Mouse (Mus musculus) urinary bladder, adult 18-20 months (tissue): ENCODE measurements around the gene Malsu1.

Experiments
- DNase-seq, 2 experiments: peaks; one replicate each; pipeline ENCODE4 v3.0.0; 2022; ENCODE audit warnings: low spot score in 2 of 2, mixed read lengths in 2 of 2

Malsu1 gene

DNA sequence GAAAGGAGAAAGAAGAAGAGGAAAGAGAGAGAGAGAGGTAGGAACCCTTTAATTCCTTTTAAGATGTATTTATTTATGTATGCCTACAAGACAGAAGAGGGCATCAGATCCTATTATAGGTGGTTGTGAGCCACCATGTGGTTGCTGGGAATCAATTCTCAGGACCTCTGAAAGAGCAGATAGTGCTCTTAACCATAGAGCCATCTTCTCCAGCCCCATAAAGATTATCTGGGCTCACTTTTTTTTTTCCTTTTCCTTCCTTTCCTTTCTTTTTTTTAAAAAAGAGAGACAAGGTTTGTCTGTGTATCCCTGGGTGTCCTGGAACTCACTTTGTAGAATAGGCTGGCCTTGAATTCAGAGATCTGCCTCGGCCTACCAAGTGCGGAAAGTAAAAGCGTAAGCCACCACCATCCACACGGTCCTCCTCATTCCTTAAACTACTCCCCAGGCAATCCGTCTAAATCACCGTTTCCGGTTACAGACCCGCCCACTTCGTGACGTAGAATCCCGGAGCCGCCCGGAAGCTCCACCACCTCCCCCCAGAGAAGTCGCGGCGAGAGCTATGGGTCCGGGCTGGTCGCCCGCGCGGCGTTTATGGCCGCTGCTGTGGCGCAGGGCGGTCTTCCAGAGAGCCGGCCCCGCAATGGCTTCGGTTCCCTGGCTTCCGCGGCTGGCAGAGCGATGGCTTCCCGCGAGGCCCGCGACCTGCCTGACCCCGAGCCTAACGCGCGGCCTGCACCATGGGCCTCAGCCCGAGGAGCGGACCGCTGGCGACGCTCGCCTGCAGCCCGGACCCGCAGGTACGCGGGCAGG lies at the start of gene Malsu1:
Gene Malsu1 (plus strand): TSS at position 492 of the 813 bp plus-strand sequence.
- DNase-seq = peak; percentile 94

DNA sequence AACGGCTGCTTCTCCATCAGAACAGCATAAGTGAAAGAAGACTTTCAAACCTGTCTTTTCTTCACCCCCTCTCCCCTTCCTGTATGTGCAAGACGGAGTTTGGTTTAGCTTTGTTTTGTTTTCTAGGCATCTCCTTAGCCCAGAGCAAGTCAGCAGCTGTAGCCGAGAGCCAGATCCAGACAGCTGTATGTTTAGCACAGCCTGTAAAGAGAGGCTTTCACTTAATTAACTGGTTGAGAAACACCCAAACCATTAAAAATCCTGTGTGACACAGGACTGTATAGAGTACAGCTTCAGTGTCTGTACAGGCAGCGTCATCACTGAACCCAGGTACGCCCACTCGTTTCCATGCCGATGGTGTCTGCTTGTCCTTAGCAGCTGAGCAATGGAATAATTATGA lies 48.3 kb upstream of the Malsu1 start:
- no peak for DNase-seq

DNA sequence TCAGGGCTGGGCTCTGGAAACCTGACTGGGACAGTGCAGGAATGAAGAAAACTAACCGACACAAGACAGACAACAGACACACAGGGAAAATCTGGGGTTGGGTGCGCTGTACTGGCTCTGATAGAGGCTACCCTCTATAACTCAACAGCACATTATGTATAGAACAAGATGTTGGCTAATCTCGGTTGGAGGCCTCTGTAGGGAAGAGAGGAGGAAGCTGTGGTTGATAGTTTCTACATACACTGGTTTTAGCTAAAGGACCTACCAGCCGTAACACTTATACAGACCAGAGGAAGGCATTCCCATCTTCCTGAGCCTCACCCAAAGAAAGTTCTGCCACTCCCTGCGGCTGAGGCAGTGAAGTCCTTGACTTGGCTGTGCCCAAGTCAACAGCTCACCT lies 47.1 kb upstream of the Malsu1 start:
- no peak for DNase-seq

DNA sequence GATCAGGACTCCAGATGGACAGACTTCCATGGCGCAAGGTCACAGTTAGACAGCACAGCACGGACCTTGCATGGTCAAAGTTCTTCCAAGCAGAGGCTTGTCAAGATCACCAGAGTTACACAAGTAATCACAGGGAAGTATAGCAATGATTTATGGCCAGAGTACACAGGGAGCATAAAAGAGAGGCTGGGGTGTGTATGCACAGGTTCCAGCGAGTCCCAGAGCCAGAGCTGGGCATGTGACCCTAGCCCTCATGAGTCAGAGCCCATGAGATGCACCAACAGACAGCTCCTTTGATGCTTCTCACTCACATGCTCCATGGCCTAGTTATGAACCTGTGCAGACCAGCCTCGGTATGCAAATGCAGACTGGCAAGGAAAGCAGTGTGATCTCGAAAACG lies 45.6 kb upstream of the Malsu1 start:
- peak in 1 of 2 experiments; percentile 70 for DNase-seq

DNA sequence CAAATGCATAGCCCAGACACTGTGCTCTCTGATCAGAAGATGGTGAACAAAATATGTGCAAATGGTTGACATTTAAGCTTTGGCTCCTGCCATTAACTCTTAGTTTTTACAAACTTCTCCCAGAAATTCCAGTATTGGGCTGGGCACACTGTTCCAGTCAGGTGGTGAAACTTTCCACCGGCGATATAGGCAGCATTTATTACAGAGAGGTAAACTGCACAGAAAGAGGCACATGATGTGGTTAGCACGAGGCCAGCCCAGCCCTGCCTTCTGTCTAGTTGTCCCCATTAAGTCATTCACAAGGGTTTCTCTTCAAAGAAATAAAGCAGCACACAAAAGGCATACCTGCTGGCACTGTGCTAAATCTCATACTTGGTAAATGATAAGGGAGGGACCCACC lies 44.9 kb upstream of the Malsu1 start:
- no peak for DNase-seq

DNA sequence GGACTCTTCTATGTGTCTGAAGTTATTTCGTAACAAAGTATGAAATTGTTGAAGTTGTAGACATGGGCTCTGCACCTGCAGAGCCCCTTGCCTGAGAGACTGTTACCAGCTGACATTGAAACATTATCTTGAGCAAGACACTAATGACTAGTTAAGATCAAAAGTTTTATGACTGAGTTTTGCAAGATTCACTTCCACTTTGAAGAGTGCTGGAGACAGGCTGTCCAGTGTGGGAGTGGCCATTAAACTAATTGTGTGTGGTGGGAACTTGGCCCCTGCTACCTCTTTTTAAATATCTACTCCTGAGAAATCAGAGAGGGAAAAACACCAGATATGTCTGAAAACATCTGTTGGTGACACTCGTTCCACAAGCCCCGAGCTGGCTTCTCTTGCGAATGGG lies 42.4 kb upstream of the Malsu1 start:
- no peak for DNase-seq

DNA sequence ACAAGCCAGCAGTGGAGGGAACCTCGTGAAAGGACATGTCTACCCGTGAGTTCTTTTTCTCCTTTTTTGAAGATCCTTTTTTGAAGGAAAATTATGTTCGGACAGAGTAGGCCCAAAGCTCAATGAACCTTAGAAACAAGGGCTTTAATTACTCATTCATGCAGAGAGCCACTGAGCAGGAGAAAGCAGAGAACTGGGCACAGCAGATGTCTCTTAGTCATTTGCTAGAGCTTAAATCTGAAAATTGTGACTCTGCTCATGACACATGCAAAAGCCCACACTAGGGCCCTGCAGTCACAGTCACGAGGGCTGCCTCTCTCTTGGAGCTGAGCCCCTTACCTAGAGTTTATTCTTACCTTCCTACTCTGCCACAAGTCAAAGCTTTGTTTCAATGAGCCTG lies 40.8 kb upstream of the Malsu1 start:
- DNase-seq = no peak

DNA sequence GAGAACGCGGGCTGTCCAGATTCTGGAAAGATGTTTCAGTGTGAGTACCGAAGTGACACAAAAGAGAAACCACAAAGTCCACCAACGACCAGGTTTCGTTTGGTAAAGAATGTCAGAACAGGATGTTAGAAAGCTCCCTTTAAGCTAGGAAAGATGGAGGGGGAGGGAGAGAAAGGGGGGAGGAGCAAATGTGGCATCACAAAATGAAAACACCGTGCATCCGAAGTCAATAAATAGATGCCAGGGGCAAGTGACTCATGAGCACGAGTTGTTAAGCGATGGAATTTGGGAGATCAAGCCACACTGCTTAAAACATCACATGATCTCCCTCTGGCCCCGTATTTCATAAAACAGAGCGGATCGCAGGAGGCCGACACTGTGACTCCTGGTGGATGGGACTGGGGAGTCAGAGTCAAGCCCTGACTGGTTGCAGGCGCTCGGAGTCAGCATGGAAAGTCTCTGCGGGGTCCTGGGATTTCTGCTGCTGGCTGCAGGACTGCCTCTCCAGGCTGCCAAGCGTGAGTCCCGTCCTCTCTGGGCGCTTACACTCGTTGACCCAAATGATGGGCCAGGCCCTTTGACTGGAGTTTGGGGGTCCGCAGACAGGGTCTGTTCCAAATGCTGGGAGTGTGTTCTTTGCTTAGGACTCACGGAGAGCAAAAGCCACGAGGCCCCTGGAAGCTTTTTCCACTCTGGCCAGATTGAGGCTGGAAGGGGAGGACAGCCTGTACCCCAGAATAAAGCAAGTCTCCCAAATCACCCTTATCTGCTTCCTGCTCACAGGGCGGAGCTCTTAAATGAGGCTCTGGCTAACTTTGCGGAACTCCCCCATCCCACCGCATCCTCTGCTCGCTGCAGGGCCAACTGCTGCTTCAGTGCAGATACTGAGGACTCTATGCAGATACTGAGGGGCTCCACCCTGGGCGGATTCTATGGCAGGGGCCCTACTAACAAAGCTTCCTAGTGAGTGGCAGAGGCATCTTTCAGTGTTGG lies 37.0 kb upstream of the Malsu1 start, which contains the start of gene Gpnmb:
Gene Gpnmb (plus strand): TSS at position 272 of the 993 bp plus-strand sequence.
- peak in 1 of 2 experiments; percentile 33 for DNase-seq

DNA sequence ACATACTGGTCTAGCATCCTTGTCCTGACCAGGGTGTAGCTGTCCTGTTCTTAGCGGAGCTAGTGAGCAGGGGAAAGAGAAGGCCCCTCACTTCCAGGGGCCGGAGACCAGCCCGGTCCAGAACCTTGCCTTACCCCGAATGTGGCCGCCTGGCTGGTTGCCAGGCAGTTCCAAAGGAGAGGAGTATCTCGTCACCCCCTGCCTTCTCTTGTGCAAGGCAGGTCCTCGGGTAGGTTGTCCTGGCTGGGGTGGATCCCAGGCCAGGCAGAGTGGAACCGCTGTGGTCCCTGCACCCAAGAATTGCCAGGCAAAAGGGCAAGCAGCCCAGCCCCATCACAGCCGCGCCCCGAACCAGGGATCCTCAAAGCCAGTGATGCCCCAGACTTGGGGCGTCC lies 36.3 kb upstream of the Malsu1 start:
- no peak for DNase-seq

DNA sequence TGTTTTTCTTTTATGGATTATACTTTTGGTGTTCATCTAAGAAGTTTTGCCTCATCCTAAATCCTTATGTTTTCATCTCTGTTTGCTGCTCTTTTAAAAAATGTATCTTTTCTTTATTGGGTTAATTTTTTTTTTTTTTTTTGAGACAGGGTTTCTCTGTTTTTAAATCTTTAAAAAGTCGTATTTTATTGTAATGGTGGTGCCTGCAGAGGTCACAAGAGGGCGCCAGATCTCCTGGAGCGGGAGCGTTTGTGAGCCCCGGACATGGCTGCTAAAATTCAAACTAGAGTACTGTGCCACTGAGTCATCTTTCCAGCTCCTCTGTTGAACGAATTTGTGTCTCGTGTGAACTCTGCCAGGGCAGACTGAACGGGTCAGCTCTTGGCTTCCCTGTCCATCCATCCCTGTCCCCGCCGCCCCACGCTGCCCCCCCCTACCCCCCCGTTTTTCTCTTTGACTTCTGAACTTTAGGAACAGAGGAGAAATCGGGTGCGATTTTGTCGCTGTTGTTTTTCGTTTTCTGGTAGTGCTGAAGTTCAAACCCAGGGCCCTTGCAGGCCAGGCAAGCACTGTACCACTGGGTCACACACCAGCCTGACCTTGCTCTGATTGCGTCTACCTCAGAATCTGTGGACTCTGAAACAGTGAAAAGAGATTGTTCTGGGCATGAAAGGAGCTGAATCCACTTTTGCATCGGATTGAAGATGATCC lies 34.0 kb upstream of the Malsu1 start:
- DNase-seq = peak in 1 of 2 experiments; percentile 48

DNA sequence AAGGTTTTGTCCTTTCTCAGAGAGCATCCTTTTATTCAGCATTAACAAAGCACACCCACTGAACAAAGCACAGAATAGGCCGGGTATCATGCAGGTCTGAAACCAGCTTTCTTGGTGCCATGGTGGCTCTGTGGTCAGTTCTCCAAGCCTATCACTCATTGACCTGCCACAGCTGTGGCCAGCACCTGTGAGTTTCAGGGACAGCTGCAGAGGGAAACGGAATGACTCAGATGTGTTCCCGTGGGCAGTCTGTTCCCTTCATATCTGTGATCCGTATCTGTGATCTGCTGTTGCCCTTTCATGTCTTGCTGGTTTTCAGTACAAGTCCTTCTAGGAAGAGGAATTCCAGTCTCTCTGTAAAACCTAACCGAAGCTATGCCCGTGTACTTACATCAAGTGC lies 27.1 kb upstream of the Malsu1 start:
- peak in 1 of 2 experiments; percentile 26 for DNase-seq

DNA sequence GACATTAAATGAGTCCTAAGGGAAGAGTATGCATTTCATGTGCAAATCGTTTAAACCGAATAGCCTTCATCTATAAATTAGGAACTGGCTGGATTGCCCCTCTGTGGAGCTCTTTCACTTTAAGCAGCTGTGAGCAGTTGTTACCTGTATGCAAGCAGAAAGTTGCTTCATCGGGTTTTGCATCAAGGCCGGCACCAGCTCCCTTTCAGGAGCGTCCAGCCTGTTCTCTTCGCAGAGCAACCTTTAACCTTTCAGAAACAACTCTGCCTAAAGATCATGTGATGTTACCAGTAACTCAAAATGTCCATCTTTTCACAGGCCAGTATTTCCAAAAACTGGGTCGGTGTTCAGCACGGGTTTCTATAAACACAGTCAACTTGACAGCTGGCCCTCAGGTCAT lies 26.6 kb upstream of the Malsu1 start:
- no peak for DNase-seq

DNA sequence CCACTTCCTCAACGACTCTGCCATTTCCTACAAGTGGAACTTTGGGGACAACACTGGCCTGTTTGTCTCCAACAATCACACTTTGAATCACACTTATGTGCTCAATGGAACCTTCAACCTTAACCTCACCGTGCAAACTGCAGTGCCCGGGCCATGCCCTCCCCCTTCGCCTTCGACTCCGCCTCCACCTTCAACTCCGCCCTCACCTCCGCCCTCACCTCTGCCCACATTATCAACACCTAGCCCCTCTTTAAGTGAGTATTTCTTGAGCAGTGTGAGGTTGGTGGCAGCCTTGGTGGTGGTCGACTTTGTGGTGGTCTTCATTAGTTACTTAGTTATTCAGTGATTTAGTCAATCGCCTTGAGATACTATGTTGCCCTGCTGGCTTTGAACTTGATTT lies 25.7 kb upstream of the Malsu1 start:
- DNase-seq = no peak

DNA sequence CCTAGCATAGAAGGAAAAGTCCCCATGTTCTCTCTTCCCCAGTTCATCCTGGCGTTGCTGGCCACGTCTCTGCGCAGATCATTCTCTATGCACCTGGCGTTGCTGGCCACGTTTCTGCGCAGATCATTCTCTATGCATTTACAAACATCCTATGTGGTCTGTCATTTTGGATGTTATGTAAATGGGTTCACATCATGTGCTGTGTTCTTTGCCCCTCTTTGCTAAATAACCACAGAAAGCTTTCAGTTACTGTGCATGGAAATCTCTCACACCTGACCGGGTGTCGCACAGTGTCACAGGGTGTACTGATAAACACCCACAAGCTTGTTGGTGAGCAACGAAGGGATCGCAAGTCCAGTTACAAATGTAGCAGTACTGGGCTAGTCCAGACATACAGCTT lies 25.2 kb upstream of the Malsu1 start:
- DNase-seq = no peak

DNA sequence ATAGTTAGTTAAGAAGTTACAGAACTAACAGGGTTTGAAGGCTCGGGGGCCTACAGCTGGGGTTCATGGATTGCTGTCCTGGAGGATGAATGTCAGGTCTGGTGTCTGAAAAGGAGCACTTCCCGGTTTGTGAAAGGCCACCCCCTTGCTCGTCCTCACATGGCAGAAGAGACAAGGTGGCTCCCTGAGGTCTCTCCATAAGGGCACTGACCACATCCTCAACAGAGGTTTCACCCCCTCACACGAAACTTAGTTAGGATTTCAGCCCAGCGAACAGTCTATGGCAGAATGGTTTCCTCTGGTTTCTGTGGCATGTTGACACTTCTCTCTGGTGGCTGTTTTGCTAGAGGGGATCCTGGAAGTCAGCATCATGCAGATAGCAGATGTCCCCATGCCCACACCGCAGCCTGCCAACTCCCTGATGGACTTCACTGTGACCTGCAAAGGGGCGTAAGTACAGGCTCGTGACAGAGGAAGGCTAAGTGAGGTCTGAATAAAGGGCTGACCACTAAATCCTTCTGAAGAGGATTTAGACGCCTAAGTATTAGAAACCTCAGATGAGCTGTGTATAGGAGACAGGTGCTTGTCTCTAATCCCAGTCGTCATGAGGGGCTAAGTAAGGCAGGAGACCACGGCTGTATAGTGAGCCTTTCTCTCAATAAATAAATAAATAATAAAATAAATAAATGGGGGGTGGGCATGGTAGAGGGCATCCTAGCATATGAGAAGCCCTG lies 22.8 kb upstream of the Malsu1 start:
- DNase-seq = no peak

DNA sequence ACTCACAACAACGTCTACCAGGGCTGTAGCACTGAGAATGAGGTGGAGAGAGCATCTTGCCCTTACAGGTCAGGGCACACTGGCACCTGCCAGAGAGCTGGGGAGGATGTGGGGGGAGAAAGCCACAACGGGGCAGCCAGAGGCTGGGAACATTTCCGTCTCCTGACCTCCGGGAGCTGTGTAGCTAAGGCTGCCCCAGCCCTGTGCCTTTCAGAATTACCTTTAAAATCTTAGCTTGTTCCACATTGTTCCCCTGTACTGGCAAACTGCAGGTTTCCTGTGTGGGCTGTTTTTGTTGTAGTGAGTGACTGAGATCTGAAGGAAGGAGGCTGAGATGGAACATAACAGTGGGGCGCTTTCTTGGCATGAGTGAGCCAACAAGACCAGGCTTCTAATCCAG lies 21.4 kb upstream of the Malsu1 start:
- no peak for DNase-seq

DNA sequence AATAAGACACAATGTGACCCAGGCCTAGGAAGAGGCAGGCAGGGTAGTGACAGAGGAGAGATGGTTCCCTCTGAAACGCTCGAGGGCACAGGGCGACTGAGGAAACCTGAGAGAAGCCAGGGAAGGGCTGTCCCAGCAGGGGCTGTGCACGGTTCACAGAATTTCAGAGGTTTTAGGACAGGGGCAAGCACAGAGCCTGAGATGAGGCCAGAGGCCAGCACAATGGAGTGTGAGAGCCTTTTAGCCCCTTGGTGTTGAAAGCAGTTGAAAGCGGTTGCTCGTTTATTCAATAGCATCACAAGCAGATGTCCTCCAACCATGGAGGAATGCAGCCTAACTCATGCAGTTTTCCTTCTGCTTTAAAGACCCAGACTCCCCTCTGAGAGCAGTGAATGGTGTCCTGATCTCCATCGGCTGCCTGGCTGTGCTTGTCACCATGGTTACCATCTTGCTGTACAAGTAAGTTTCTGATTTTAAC lies 18.3 kb upstream of the Malsu1 start:
- DNase-seq = no peak

DNA sequence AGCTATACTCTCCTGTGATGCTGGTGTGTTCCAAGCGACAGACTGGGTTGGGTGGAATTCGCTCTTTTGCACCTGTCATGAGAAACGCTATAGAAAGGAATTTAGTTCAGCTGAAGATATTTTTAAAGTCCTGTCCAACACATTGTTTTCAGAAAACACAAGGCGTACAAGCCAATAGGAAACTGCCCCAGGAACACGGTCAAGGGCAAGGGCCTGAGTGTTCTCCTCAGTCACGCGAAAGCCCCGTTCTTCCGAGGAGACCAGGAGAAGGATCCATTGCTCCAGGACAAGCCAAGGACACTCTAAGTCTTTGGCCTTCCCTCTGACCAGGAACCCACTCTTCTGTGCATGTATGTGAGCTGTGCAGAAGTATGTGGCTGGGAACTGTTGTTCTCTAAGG lies 17.6 kb upstream of the Malsu1 start:
- DNase-seq = no peak

DNA sequence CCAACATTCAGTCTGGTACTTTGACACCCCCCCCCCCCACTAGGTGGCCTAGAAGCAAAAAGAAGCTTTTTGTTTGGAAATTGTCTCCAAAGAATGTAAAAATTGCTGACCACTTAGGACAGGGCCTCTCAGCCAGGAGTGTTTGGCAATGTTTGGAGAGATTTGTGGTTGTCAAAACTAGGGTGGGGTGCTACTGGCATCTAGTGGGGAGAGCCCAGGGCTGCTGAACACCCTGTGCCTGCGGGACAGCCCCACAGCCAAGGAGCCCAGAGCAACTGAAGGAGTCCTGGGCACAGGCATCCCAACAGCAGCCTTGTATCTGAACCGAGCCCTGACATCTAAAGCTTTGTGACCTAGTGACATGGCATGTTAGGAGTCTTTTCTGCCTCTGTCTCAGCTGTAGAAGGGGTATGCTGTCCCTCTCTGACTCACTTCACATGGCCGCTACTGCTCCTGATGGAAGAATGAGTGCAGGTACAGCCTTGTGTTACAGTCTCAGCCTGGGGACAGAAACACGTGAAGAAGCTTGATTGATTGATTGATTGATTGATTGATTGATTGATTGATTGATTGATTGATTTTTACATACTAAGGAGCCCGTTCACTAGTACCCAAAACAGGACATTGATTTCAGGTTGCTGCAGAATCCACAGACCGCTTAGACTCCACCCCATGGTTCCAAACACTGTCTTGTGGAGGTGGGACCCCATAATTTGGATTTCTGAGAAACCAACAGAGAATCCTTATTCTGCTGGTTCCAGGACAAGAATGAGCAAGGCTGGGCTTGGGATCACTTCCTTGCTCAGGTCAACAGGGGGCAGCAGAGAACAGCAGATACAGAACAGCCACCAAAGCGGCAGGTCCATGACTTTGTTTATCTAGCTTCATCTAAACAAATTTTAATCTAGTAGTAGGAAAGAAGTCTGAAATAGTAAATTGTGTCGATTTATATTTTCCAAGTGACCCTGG lies 16.3 kb upstream of the Malsu1 start:
- peak; percentile 33 to 48 for DNase-seq

DNA sequence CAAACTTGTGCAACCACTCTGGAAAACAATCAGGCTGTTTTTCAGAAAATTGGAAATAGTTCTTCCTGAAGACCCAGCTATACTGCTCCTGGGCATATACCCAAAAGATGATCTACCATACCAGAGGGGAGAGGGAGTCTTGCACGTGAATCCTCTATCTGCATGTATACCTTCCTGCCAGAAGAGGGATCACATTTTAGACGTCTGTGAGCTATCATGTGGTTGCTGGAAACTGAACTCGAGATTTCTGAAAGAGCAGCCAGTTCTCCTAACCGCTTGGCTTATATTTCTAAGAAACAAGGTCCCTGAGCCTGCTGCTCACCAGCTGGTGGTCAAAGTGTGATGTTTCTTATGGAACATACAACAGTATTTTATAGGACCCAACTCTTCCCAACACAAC lies 5.2 kb upstream of the Malsu1 start:
- DNase-seq = no peak
